Mouse (Mus musculus) cerebellum, postnatal 4 days (tissue): ENCODE results near the gene Olfr1378.
A peak's percentile ranks its signal among the peaks of the same experiment; 100 is the strongest.

ENCODE experiments used
- DNase-seq, 2 experiments: peaks; one replicate each; pipeline ENCODE4 v3.0.0; 2022; ENCODE audit warnings: low spot score in 2 of 2, mixed read lengths in 1 of 2

The Olfr1378 gene

GRCm38 (mm10) chr11:50966230-50966629 is at the start of gene Olfr1378:
Gene Olfr1378, plus strand, starts transcription at chr11:50966530.
- no peak for DNase-seq

- no peak for DNase-seq
Measured at GRCm38 (mm10) chr11:50930469-50931014, 35.8 kb upstream of the Olfr1378 start.

- DNase-seq, result no peak
Measured at GRCm38 (mm10) chr11:50931021-50931420, 35.3 kb upstream of the Olfr1378 start.

- peak; percentile 61 to 82 for DNase-seq
Measured at GRCm38 (mm10) chr11:50931451-50931866, 34.9 kb upstream of the Olfr1378 start, which contains the start of gene Zfp354b. Gene Zfp354b, minus strand, starts transcription at chr11:50931633.

- DNase-seq, result no peak
Measured at GRCm38 (mm10) chr11:50932040-50932439, 34.3 kb upstream of the Olfr1378 start.

- DNase-seq, result no peak
Measured at GRCm38 (mm10) chr11:50938435-50938834, 27.9 kb upstream of the Olfr1378 start.

GRCm38 (mm10) chr11:50939621-50940366 is 26.5 kb upstream of the Olfr1378 start:
- peak in 1 of 2 experiments; percentile 22 for DNase-seq

- no peak for DNase-seq
Measured at GRCm38 (mm10) chr11:50942386-50942785, 23.9 kb upstream of the Olfr1378 start.

GRCm38 (mm10) chr11:50943506-50943905 is 22.8 kb upstream of the Olfr1378 start, which contains the start of gene 4933414I15Rik:
Gene 4933414I15Rik, minus strand, starts transcription at chr11:50943765.
- no peak for DNase-seq

- DNase-seq, result no peak
Measured at GRCm38 (mm10) chr11:50952290-50952689, 14.0 kb upstream of the Olfr1378 start.

- DNase-seq, result no peak
Measured at GRCm38 (mm10) chr11:50953665-50954064, 12.7 kb upstream of the Olfr1378 start, which contains the start of gene Prop1. Gene Prop1, minus strand, starts transcription at chr11:50953765.

- no peak for DNase-seq
Measured at GRCm38 (mm10) chr11:50964886-50965285, 1.4 kb upstream of the Olfr1378 start.

GRCm38 (mm10) chr11:50977216-50977615 is 10.9 kb downstream of the Olfr1378 start:
- DNase-seq, result no peak

GRCm38 (mm10) chr11:50981667-50982066 is 15.3 kb downstream of the Olfr1378 start, which contains the start of gene Olfr1377:
Gene Olfr1377, plus strand, starts transcription at chr11:50981967.
- no peak for DNase-seq

GRCm38 (mm10) chr11:51003296-51003695 is 37.0 kb downstream of the Olfr1378 start, which contains the start of gene Olfr51:
Gene Olfr51, plus strand, starts transcription at chr11:51003596.
- DNase-seq, result no peak

- DNase-seq, result peak in 1 of 2 experiments; percentile 52
Measured at GRCm38 (mm10) chr11:51011821-51012220, 45.5 kb downstream of the Olfr1378 start.

- DNase-seq, result no peak
Measured at GRCm38 (mm10) chr11:51013936-51014335, 47.6 kb downstream of the Olfr1378 start, which contains the start of gene Olfr54. Gene Olfr54, plus strand, starts transcription at chr11:51014236.

GRCm38 (mm10) chr11:51016341-51016740 is 50.0 kb downstream of the Olfr1378 start:
- no peak for DNase-seq
